Mouse (Mus musculus): ENCODE measurements at regions not wholly inside any gene's neighbourhood (a gene's known extent, or its start where the extent isn't known, plus 50 kb on each side); places are given as distances from the start of the nearest gene placed in this dataset.
"Not testable (repeated sequence)": the region's sequence is repeated elsewhere in the genome, so short reads cannot be mapped to it uniquely, and the experiment has no call there.

DNA sequence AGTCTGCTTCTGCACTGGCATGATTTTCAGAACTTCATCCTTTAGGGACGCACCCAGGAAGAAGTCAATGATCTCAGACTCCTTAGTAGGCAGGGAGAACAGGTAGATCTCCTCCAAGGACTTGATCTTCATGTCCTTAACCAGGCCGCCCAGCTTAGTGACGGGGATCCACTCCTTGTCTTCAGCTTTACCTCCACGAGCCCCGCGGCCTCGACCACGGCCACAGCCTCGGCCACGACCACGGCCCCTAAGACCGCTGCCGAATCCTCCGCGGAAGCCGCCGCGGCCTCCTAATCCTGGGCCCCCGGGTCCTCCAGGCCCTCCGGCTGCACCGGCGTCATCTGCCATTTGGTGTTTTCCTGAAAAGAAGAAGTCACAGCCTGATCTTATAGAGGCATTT lies 128.0 kb upstream of the Stt3b start:
- H3K27ac ChIP-seq (ENCODE audit: low read length); H3K4me3 ChIP-seq (ENCODE audit: low read depth, low read length): not testable (repeated sequence)
- WGBS (ENCODE audit: insufficient replicate concordance): 78% methylated on average over 22 of the region's 22 CpGs

DNA sequence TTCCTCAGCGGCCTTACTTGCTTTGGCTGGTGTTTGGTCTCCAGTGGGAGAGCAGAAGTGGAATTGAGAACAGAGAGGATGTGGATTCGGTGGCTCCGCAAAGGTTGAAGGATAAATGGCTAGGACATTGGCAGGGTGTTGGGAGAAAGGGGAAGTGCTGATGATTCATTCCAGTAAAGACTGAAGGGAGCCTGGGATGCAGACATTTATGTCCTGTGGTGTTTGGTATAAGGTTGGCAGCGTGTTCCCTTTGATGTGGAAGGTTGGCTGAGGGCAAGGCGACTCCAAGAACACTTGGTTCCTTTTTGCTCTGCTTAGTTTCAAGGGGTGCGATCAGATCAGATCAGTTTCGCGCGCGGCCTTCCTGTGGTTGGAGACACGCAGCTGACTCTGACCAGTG lies 136.5 kb upstream of the Stt3b start:
- no peak overlapping the region for H3K27ac ChIP-seq (ENCODE audit: low read length)
- H3K36me3 ChIP-seq (ENCODE audit: control insufficient read depth, insufficient read depth): no peaks in the 10 kb centered on the region
- no peaks in the 10 kb centered on the region for H3K27me3 ChIP-seq (ENCODE audit: control insufficient read depth, insufficient read depth, low read depth, low read length)
- no peak for ATAC-seq (ENCODE audit: low read depth)
- no peak overlapping the region for H3K4me3 ChIP-seq (ENCODE audit: low read depth, low read length)
- no peak overlapping the region for H3K9ac ChIP-seq (ENCODE audit: low read depth, low read length)
- WGBS (ENCODE audit: insufficient replicate concordance): 51% methylated on average over 11 of the region's 11 CpGs
- no peaks in the 10 kb centered on the region for H3K4me1 ChIP-seq (ENCODE audit: control insufficient read depth, low read depth, low read length)
- H3K9me3 ChIP-seq (replicated peaks; ENCODE audit: control insufficient read depth, low read length): no peaks in the 10 kb centered on the region
- no peak overlapping the region for H3K4me2 ChIP-seq (ENCODE audit: low read depth, low read length)

More for the DNA sequence above, 128.0 kb upstream of the Stt3b start:
- H3K4me1 ChIP-seq (ENCODE audit: control insufficient read depth, low read depth, low read length); H3K4me2 ChIP-seq (ENCODE audit: low read depth, low read length); H3K27me3 ChIP-seq (ENCODE audit: control insufficient read depth, insufficient read depth, low read depth, low read length); H3K9ac ChIP-seq (ENCODE audit: low read depth, low read length); H3K9me3 ChIP-seq (replicated peaks; ENCODE audit: control insufficient read depth, low read length); H3K36me3 ChIP-seq (ENCODE audit: control insufficient read depth, insufficient read depth); ATAC-seq (ENCODE audit: low read depth): not testable (repeated sequence)

DNA sequence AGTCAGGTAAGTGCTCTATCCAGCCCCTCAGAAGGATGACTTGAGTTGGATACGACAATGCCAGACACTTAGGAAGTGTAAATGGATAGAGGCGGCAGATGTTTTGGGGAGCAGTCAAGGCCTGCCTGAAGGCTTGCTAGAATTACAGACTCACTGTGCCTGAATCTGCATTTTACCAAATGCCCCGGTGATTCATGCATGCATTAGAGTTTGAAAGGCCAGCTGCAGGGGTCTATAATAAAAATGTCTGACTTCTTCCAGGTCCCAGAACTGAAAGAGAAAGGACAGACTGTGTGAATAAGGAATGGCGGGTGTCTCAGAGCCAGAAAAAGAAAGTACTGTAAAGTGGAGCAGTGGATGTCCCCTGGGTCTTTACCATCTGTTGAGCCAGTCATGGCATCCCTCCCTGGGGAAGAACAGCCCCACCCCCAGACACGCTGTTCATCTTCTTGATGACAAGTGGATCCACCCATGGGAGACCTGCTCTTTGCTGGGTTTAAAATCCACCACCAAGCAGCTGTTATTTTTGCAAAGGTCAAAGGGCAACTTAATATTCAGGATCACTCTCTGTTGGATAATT lies 140.6 kb upstream of the Stt3b start:
- Histone ChIP-seq H3K4me3 (ENCODE audit: low read depth, low read length) (no peak overlapping the region), H3K9ac (ENCODE audit: low read depth, low read length) (no peak overlapping the region), H3K27ac (ENCODE audit: low read length) (no peak overlapping the region), H3K4me1 (ENCODE audit: control insufficient read depth, low read depth, low read length) (no peaks in the 10 kb centered on the region), H3K9me3 (replicated peaks; ENCODE audit: control insufficient read depth, low read length) (no peaks in the 10 kb centered on the region), H3K27me3 (ENCODE audit: control insufficient read depth, insufficient read depth, low read depth, low read length) (no peaks in the 10 kb centered on the region), H3K4me2 (ENCODE audit: low read depth, low read length) (no peak overlapping the region), H3K36me3 (ENCODE audit: control insufficient read depth, insufficient read depth) (no peaks in the 10 kb centered on the region)
- 65% methylated on average over 5 of the region's 5 CpGs for WGBS (ENCODE audit: insufficient replicate concordance)
- ATAC-seq (ENCODE audit: low read depth): no peak

DNA sequence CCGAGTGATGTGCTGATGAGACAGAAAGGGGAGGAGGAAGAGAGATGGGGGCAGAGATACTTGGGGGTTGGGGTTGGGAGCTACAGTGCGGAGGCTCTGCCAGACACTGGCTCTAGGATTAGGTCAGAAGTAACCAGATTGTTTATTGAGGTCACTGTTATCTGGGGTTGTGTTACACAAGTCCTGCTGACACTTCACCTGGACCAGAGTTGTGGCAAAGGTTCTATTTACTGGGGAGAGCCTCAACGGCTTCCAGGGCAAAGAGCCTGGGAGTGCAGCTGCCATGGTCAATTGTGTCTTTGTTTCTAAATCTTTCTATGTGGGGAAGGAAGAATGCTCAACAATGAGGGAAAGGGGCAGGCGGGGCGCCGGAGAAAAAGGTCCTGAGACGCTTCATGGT lies 144.6 kb upstream of the Stt3b start:
- no peak overlapping the region for H3K9ac ChIP-seq (ENCODE audit: low read depth, low read length)
- no peaks in the 10 kb centered on the region for H3K4me1 ChIP-seq (ENCODE audit: control insufficient read depth, low read depth, low read length)
- WGBS (ENCODE audit: insufficient replicate concordance): 69% methylated on average over 7 of the region's 7 CpGs
- H3K4me2 ChIP-seq (ENCODE audit: low read depth, low read length): no peak overlapping the region
- H3K36me3 ChIP-seq (ENCODE audit: control insufficient read depth, insufficient read depth): no peaks in the 10 kb centered on the region
- H3K27me3 ChIP-seq (ENCODE audit: control insufficient read depth, insufficient read depth, low read depth, low read length): no peaks in the 10 kb centered on the region
- no peak overlapping the region for H3K4me3 ChIP-seq (ENCODE audit: low read depth, low read length)
- H3K9me3 ChIP-seq (replicated peaks; ENCODE audit: control insufficient read depth, low read length): no peaks in the 10 kb centered on the region
- ATAC-seq (ENCODE audit: low read depth): peak; percentile 84
- peak overlapping the region; percentile 57; the same call in 1 of the 2 replicates for H3K27ac ChIP-seq (ENCODE audit: low read length)

DNA sequence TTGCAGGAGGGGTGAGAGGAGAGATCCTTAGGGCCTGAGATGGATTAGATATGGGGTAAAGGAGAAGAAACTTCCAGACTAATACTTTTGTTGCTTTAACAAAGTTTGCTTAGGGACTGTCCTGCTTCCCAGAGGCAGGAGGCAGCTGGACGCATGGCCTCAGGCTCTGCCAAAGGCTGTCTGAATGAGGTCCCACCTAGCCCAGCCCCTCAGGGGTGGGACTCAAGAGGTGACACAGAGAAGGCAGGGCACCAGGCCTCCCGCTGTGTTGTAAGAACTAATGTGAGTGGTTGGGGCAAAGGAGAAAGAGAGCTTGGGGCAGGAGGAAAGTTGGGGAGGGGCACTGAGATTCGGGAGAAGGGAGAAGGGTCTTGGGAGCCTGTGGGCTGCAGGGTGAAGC lies 145.9 kb upstream of the Stt3b start:
- peak; percentile 75 for ATAC-seq (ENCODE audit: low read depth)
- Histone ChIP-seq H3K4me3 (ENCODE audit: low read depth, low read length) (no peak overlapping the region), H3K4me1 (ENCODE audit: control insufficient read depth, low read depth, low read length) (no peaks in the 10 kb centered on the region), H3K27ac (ENCODE audit: low read length) (no peak overlapping the region), H3K27me3 (ENCODE audit: control insufficient read depth, insufficient read depth, low read depth, low read length) (no peaks in the 10 kb centered on the region), H3K36me3 (ENCODE audit: control insufficient read depth, insufficient read depth) (no peaks in the 10 kb centered on the region), H3K9ac (ENCODE audit: low read depth, low read length) (no peak overlapping the region), H3K9me3 (replicated peaks; ENCODE audit: control insufficient read depth, low read length) (no peaks in the 10 kb centered on the region), H3K4me2 (ENCODE audit: low read depth, low read length) (no peak overlapping the region)
- WGBS (ENCODE audit: insufficient replicate concordance): 54% methylated on average over 3 of the region's 3 CpGs

DNA sequence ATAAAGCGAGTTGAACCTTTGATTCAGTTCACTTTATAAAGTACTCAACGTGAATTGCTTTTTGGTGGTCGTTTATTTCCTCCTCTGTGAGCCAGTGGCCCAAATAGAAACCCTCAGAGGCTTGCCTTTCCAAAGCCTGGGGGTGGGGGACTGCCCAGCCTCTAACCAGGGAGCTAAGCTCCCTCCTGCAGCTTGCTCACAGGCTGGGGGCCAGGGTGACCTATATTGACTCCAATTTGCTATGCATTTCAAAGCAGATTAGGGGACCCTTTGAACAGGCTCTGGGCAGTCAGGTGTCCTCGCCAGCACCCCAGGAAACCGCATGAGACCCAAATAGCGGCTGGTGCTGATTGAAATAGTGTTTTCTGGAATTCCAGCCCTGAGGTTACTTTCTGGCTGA lies 146.4 kb upstream of the Stt3b start:
- Histone ChIP-seq H3K27ac (ENCODE audit: low read length) (peak overlapping the region; percentile 17), H3K9ac (ENCODE audit: low read depth, low read length) (no peak overlapping the region), H3K36me3 (ENCODE audit: control insufficient read depth, insufficient read depth) (no peaks in the 10 kb centered on the region), H3K9me3 (replicated peaks; ENCODE audit: control insufficient read depth, low read length) (no peaks in the 10 kb centered on the region), H3K4me2 (ENCODE audit: low read depth, low read length) (no peak overlapping the region), H3K4me1 (ENCODE audit: control insufficient read depth, low read depth, low read length) (no peaks in the 10 kb centered on the region), H3K27me3 (ENCODE audit: control insufficient read depth, insufficient read depth, low read depth, low read length) (no peaks in the 10 kb centered on the region), H3K4me3 (ENCODE audit: low read depth, low read length) (no peak overlapping the region)
- 43% methylated on average over 6 of the region's 6 CpGs for WGBS (ENCODE audit: insufficient replicate concordance)
- no peak for ATAC-seq (ENCODE audit: low read depth)

DNA sequence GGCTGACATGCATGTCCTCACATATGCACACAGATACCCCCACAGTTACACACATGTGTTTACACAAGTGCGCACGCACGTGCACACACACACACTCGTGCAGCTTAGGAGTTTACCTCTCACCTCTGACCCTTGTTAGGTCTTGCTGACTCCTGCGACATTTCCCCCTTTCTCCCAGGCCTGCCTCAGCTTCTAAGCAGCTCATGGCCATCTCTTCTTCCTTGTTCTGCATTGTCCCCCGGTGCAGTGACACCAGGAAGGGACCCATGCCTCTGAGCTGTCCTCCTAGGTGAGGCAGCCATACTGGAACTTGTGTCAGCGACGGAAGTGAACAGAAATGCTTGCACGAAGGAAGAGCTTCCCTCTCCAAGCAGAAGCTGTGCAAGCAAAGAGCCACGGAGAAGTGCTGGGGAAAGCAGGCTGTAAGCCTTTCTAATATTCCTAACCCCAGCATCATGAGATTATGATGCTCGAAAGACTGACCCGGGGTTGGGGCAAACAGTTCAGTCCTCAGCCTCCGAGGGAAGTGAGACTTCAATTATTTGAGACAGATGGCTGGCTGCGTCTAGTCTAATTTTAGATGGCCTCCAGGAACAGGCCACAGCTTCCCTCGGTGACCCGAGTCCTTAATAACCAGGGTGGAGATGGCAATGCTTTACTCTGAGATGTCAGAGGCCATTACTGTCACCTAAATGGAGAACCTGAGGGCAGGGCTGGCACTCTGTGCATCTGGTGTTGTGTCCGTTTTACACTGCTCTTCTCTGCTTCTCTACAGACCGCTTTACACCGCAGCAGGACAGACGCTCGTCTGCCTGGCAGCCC lies 147.9 kb upstream of the Stt3b start:
- Histone ChIP-seq H3K36me3 (ENCODE audit: control insufficient read depth, insufficient read depth) (no peaks in the 10 kb centered on the region), H3K27ac (ENCODE audit: low read length) (no peak overlapping the region), H3K27me3 (ENCODE audit: control insufficient read depth, insufficient read depth, low read depth, low read length) (no peaks in the 10 kb centered on the region), H3K9ac (ENCODE audit: low read depth, low read length) (no peak overlapping the region), H3K4me1 (ENCODE audit: control insufficient read depth, low read depth, low read length) (no peaks in the 10 kb centered on the region), H3K9me3 (replicated peaks; ENCODE audit: control insufficient read depth, low read length) (no peaks in the 10 kb centered on the region), H3K4me3 (ENCODE audit: low read depth, low read length) (no peak overlapping the region), H3K4me2 (ENCODE audit: low read depth, low read length) (no peak overlapping the region)
- 57% methylated on average over 21 of the region's 21 CpGs for WGBS (ENCODE audit: insufficient replicate concordance)
- ATAC-seq (ENCODE audit: low read depth): no peak

DNA sequence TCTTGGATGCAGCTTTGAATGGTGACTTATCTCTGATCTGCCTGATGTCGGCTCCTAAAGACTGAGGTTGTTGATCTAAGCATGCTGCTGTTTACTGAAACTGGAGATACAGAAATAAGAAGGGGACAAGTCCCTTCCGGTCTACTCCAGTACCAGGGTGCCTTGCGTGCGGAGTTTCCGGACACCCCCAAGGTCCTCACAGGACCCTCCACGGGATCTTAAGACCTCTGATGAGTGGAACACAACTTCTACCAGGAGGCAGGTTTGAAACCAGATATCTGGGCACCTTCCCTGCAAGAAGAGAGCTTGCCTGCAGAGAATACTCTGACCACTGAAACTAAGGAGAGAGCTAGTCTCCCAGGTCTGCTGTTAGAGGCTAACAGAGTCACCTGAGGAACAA lies 148.9 kb upstream of the Stt3b start:
- WGBS (ENCODE audit: insufficient replicate concordance): 67% methylated on average over 6 of the region's 6 CpGs
- not testable (repeated sequence) for H3K4me1 ChIP-seq (ENCODE audit: control insufficient read depth, low read depth, low read length); ATAC-seq (ENCODE audit: low read depth)

DNA sequence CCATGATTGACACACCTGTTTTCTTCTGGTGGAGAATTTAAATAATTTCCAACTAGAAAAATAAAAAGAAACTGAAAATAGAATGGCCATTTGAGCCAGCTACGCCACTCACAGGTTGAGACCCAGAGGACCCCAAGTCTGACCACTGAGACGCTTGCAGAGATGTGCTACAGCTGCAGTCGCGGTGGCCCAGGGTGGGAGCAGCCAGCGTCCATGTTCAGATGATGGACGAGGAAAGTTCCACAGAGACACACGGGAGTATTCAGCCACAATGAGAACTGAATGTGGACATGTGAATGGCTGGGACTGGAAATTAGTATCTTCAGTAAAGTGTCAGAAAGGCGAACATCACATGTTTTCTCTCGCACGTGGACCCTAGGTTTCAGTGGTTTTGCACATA lies 155.1 kb upstream of the Stt3b start:
- no peak overlapping the region for H3K9ac ChIP-seq (ENCODE audit: low read depth, low read length)
- H3K27ac ChIP-seq (ENCODE audit: low read length): no peak overlapping the region
- no peaks in the 10 kb centered on the region for H3K27me3 ChIP-seq (ENCODE audit: control insufficient read depth, insufficient read depth, low read depth, low read length)
- no peak overlapping the region for H3K4me2 ChIP-seq (ENCODE audit: low read depth, low read length)
- H3K4me3 ChIP-seq (ENCODE audit: low read depth, low read length): no peak overlapping the region
- ATAC-seq (ENCODE audit: low read depth): no peak
- 70% methylated on average over 10 of the region's 10 CpGs for WGBS (ENCODE audit: insufficient replicate concordance)
- H3K4me1 ChIP-seq (ENCODE audit: control insufficient read depth, low read depth, low read length): no peaks in the 10 kb centered on the region
- H3K9me3 ChIP-seq (replicated peaks; ENCODE audit: control insufficient read depth, low read length): no peaks in the 10 kb centered on the region
- H3K36me3 ChIP-seq (ENCODE audit: control insufficient read depth, insufficient read depth): no peaks in the 10 kb centered on the region

More for the DNA sequence above, 148.9 kb upstream of the Stt3b start:
- not testable (repeated sequence) for H3K27me3 ChIP-seq (ENCODE audit: control insufficient read depth, insufficient read depth, low read depth, low read length); H3K4me2 ChIP-seq (ENCODE audit: low read depth, low read length); H3K27ac ChIP-seq (ENCODE audit: low read length); H3K9me3 ChIP-seq (replicated peaks; ENCODE audit: control insufficient read depth, low read length); H3K9ac ChIP-seq (ENCODE audit: low read depth, low read length); H3K4me3 ChIP-seq (ENCODE audit: low read depth, low read length); H3K36me3 ChIP-seq (ENCODE audit: control insufficient read depth, insufficient read depth)

Measured in liver, embryonic 16.5 days (tissue).